10 mouse cellular contexts compared by ENCODE assay signal in the genomic region with DNA sequence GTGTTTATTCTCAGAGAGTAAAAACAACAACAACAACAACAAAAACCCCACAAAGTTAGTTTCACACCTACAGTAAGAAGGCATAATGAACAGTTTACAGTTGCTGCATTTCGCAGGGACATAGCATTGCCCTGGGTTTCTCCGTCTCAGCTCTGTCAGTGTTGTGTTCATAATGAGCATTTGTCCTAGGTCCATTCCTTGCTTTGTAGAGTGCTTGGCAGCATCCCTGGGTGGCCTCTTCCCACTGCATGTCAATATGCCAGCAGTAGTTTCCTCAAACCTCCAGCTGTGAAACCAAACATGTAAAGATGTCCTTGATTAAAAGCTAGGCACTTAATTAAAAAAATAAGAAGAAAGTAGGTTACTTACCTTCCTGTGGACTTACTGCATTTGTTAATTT.
"Had no signal": no experiment of that assay in that cellular context is flagged by ENCODE, and none has a peak within 500 bp of the region (broad histone marks: within the 10 kb centered on the region; RNA-seq: fewer than 3 reads in every experiment).

No protein-coding gene starts in this region.

- H3K27ac ChIP-seq: limb, embryonic 10.5 days; lung, embryonic 15.5 days; midbrain, embryonic 13.5 days had no signal

- H3K4me2 ChIP-seq: liver, embryonic 11.5 days; lung, embryonic 15.5 days; midbrain, embryonic 13.5 days; neural tube, embryonic 15.5 days had no signal

- H3K9ac ChIP-seq: lung, embryonic 15.5 days; midbrain, embryonic 13.5 days; neural tube, embryonic 15.5 days had no signal

- DNase-seq: kidney, adult 18-20 months; kidney, postnatal 25 days; lung, postnatal 36 days; thymus, postnatal 36 days had no signal

- H3K4me3 ChIP-seq: limb, embryonic 10.5 days; lung, embryonic 15.5 days; midbrain, embryonic 13.5 days; myocyte; neural tube, embryonic 15.5 days had no signal

- ATAC-seq: midbrain, embryonic 13.5 days had no signal

- H3K9me3 ChIP-seq: limb, embryonic 10.5 days; lung, embryonic 15.5 days; midbrain, embryonic 13.5 days; neural tube, embryonic 15.5 days had no signal

- H3K36me3 ChIP-seq: limb, embryonic 10.5 days; lung, embryonic 15.5 days; midbrain, embryonic 13.5 days; neural tube, embryonic 15.5 days had no signal

- H3K27me3 ChIP-seq: lung, embryonic 15.5 days; midbrain, embryonic 13.5 days; neural tube, embryonic 15.5 days had no signal
